Mouse (Mus musculus) frontal cortex, postnatal 36 days (tissue): ENCODE measurements around the gene Ryr3.
"Not testable (repeated sequence)": the region's sequence is repeated elsewhere in the genome, so short reads cannot be mapped to it uniquely, and the experiment has no call there.

Experiments
- DNase-seq, 2 experiments: peaks; one replicate each; pipeline ENCODE4 v3.0.0; 2022; ENCODE audit warnings: low spot score in 2 of 2

Ryr3 gene

GRCm38 (mm10) chr2:113095184-113095583 is 121.7 kb downstream of the Ryr3 start:
- DNase-seq = no peak

- no peak for DNase-seq
Observed at GRCm38 (mm10) chr2:113094088-113094487, 122.8 kb downstream of the Ryr3 start.

- no peak for DNase-seq
Observed at GRCm38 (mm10) chr2:113092756-113093155, 124.1 kb downstream of the Ryr3 start.

GRCm38 (mm10) chr2:113091316-113091715 is 125.6 kb downstream of the Ryr3 start:
- not testable (repeated sequence) for DNase-seq

GRCm38 (mm10) chr2:113076396-113076795 is 140.5 kb downstream of the Ryr3 start:
- no peak for DNase-seq

- DNase-seq = peak in 1 of 2 experiments; percentile 11
Observed at GRCm38 (mm10) chr2:113059367-113059766, 157.5 kb downstream of the Ryr3 start.

GRCm38 (mm10) chr2:113058914-113059313 is 158.0 kb downstream of the Ryr3 start:
- DNase-seq = peak; percentile 62 to 63

DNA sequence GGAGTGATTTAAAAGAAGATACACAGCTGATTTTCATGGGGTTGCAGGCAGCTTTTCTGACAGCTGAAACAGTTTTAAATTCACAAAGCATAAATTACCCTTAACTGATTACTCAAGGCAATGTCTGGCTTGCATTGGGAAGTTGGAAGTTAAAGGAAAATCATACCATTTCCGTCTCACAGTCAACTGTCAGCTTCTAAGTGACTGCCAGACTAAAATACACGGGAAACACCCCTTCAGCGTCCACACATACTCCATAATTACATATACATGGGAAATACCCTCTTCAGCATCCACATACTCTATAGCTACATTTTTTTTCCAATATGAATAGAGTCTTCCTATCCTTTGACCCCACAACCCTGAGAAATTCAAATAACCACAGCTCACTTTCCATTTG is 158.8 kb downstream of the Ryr3 start:
- no peak for DNase-seq

DNA sequence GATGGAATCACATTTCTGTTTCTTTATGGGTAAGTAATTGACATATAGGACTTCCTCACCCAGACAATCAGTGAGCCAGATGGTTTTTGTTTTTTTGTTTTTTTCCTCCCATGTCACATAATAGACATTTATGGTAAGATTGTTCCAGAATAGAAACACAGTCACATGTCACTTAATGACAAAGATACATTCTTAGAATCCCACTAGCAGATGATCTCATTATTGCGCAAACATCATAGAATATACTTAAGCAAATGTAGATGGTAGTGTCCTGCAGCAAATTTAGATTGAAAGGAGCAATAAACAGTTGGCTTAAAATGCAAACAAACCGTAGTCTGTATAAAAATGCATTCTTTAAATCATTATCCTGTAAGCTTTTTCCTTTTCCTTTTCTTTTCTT is 161.3 kb downstream of the Ryr3 start:
- DNase-seq = no peak

- DNase-seq = no peak
Observed at GRCm38 (mm10) chr2:113049831-113050230, 167.1 kb downstream of the Ryr3 start.

DNA sequence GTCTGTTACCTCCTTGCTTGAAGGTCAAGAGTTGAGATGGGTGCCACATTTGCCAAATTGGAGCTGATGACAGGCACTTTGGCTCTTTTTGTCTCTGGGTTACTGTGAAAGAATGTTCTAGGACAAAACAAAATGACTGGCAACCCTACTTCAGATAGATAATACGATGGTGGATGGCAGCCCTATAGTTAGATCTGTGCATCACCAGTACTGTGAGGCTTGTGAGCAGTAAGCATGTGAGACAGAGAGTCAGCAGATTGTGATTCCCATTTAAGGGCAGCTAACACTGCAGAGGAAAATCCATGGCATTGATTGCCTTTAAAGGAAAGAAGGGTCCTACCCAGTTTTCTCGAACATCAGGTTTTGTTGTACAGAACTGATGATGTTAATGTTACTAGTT is 180.3 kb downstream of the Ryr3 start:
- DNase-seq = no peak

- no peak for DNase-seq
Observed at GRCm38 (mm10) chr2:113030689-113031088, 186.2 kb downstream of the Ryr3 start.

DNA sequence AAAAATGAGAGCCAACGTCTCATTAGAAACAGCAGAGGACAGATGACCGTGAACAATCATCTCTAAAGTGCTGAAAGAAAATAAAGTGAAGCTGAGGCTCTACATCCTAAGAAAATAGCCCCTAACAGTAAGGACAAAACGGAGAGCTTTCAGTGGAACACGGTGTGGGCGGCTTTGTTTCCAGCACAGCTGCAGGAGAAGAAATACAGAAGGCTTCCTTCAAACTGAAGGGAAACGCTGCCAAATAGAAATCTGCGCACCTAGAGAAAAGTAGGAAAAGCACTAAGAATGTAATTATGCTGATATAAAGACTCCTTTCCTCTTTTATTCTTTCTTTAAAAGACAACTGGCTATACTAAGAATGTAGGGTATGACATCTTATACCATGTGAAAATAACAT is 197.0 kb downstream of the Ryr3 start:
- DNase-seq = peak; percentile 35 to 49

DNA sequence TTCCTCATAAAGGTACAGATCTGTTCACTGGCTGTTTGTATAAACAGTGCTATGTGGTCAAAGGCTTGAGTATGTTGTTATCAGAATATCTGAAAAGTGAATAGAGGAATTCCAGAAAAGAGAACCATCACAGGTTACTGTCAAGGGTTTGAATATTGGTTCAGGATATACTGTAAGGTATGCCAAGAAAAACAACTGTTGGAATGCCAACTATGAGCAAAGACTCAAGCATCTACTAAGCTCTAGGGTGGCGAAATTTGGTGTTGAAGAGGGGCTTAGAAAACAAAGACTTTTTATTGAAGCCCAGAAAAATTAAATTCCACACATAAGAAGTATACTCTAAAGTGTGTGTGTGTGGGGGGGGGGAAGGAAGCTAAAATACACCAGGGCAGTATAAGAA is 198.6 kb downstream of the Ryr3 start:
- DNase-seq = no peak

DNA sequence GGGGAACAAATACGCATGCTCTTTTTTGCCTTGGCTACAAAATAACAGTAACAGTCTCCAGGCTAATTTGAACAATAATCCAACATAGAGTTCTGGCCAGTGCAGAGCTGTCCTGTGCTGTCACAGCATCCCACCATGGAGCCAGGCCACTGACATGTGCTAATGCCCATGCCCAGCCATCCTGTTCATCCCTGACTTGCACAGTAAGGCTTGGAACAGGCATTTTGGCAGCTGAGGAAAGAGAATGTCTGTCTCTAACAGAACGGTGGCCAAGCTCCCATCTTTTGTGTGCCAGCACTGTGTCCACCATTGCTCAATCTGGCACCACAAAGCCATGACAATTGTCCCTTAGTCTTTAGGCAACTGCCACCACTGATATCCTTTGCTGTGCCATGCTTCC is 200.7 kb downstream of the Ryr3 start:
- no peak for DNase-seq

- DNase-seq = no peak
Observed at GRCm38 (mm10) chr2:113008961-113009740, 207.7 kb downstream of the Ryr3 start.

DNA sequence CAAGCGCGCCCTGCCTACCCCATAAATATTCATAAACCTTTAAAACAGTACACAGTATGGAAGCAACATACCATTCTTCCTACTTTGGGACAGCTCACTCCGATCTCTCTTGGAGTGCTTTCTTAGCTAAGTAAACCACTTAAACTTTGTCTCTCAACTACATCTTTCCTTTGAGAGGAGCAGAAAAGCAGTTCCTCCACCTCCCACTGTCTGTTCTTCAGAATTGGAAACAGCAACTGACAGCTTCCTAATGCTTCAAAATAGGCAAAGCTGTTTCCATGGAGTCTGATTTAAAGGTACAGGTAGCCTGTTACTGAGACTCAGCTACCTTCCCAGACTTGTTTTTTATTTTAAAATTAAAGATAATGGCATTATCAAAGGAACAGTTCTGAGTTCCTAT is 218.4 kb downstream of the Ryr3 start:
- no peak for DNase-seq

DNA sequence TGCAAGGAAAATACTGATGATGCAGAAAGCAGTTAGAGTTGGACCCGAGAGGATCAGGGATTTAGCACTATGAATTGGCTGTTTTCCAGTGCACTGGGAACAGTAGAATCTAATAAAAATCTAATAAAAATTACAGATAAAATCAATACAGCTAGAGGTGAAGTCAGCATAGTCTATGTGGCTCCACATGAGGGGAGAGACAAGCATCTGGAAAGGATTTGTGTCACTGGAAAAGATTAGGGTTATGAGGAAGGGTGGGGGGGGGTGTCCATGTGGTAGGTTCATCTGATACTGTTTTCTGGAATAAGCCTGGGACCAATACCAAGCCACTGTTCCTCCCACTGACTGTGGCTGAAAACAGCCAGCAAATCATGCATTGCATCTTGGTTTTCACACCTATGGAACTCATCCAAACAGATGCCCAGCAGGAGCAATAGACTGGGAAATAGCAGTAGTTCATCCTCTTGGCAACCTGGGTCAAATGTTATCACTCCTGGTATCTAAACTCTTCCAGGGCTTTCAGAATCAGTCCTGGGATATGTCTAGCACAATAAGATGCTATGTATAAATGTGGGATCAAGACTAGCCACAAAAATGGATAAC is 233.9 kb downstream of the Ryr3 start:
- no peak for DNase-seq

- no peak for DNase-seq
Observed at GRCm38 (mm10) chr2:112966807-112967625, 249.9 kb downstream of the Ryr3 start.

DNA sequence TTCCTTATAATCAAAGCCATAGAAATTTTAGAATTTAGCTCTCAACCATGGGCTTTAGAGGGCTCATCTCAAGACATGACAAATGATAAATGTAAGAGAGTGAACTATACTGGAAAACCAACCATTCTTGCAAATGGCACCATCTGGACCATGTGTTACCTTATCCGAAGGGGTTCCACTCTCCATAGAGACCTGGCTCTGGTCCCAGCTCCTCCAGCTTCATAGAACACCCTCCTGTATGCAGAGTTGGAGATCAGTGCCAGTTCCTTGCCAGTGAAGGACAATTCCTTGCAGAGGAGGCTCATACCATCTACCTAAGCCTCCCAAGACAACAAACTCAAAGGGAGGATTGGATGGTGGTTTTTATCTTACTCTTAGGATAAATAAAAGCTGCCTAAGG is 268.0 kb downstream of the Ryr3 start:
- DNase-seq = no peak

DNA sequence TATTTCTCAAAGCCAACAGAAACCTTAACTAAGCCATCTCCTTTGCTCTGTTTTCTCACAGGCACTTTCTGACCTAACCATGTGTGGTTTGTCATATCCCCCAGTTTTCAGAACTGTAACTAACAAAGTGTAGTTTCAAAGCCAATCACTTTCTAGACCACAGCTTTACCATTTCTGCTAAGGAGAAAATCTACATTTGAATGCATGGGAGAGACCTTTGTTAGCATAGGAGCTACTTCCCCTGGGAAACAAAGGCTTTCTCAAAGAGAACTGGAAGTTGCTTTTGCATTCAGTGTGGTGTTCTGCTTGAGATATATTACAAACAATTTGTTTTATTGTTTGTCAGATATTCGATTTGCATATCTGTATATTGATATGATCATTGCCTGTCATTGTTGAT is 285.1 kb downstream of the Ryr3 start:
- no peak for DNase-seq

DNA sequence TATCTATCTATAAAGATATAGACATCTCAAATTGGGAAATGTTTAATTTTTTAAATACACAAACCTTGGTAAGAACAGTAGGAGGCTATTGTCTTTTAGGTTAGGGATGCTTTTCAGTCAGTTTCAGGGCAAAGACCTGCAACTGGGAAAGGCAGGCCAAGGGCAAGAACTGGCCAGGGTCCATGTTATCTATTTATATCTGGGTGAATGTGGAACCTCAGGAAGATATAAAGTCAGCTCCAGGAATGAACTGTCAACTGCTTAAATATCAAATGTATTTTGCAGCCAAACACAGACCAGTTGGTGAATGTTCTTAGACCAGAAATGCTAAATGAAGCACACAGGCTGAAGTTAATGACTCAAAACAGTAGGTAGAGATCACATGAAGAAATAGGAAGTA is 303.1 kb downstream of the Ryr3 start:
- no peak for DNase-seq

DNA sequence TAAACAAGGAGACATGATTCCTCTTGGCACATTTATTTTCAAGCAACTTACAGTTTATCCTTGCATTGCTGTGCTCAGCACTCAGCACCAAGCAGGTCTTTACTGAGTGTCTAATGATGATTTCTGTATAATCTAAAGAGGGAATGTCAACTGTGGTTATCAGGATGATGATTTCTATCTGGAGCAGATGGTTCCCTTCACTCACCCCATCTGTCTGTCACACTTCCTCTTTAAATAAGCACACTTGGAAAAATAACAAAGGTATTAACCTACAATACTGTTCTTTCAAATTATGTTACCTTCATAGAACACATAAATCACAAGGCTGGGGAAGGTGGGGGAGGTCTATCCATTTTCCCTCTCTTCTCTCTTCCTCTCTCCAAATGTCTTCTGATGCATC is 304.3 kb downstream of the Ryr3 start:
- peak in 1 of 2 experiments; percentile 18 for DNase-seq
